Comparison of ENCODE assay signal across 12 mouse cellular contexts in genomic region chr5:76742076-76742475, GRCm38 (mm10).
"Had no signal": no experiment of that assay in that cellular context is flagged by ENCODE, and none has a peak within 500 bp of the region (broad histone marks: within the 10 kb centered on the region; RNA-seq: fewer than 3 reads in every experiment).

No protein-coding gene starts in this region.

- H3K4me1 ChIP-seq: midbrain, embryonic 15.5 days; neural tube, embryonic 12.5 days had no signal

- H3K4me3 ChIP-seq: midbrain, embryonic 13.5 days; midbrain, embryonic 15.5 days; neural tube, embryonic 12.5 days had no signal

- H3K27ac ChIP-seq: liver, embryonic 14.5 days; midbrain, embryonic 13.5 days; midbrain, embryonic 15.5 days; neural tube, embryonic 12.5 days had no signal

- ATAC-seq: midbrain, embryonic 13.5 days; midbrain, embryonic 15.5 days had no signal

- H3K9me3 ChIP-seq: midbrain, embryonic 13.5 days; midbrain, embryonic 15.5 days; neural tube, embryonic 12.5 days had no signal

- H3K27me3 ChIP-seq: midbrain, embryonic 13.5 days; midbrain, embryonic 15.5 days; neural tube, embryonic 12.5 days had no signal

- H3K4me2 ChIP-seq: lung, embryonic 14.5 days; midbrain, embryonic 11.5 days; midbrain, embryonic 13.5 days; midbrain, embryonic 15.5 days; neural tube, embryonic 12.5 days had no signal

- DNase-seq: lung, adult 18-20 months; lung, embryonic 14.5 days; lung, postnatal 10 days; lung, postnatal 4 days; right cerebral cortex, postnatal 14 days; thymus, postnatal 14 days; thymus, postnatal 36 days had no signal

- H3K9ac ChIP-seq: liver, embryonic 14.5 days; lung, embryonic 14.5 days; midbrain, embryonic 13.5 days; midbrain, embryonic 15.5 days; neural tube, embryonic 12.5 days had no signal
